Mouse (Mus musculus) embryonic facial prominence, embryonic 15.5 days (tissue): ENCODE data around the gene D030056L22Rik. TPM values are rescaled to one million over a fixed set of nuclear protein-coding genes. Genes with fewer than 3 reads are reported as not detected.
"Not testable (repeated sequence)": the region's sequence is repeated elsewhere in the genome, so short reads cannot be mapped to it uniquely, and the experiment has no call there.

Source experiments
- ATAC-seq: fragments of 200-750 bp; cut with Nextera tagmentation; 2 replicates; pipeline ENCODE4 v1.8.0; 2017; ENCODE audit warnings: low read depth, moderate TSS enrichment; ENCODE audit not compliant: insufficient number of reproducible peaks, low FRiP score, low TSS enrichment
- H3K27ac ChIP-seq: fragments of 300-500 bp; sonication (generic); replicated peaks from 2 replicates; pipeline ENCODE4 v1.5.1; 2015; ENCODE audit warnings: mild to moderate bottlenecking, inconsistent platforms
- H3K27me3 ChIP-seq: fragments of 300-500 bp; sonication (generic); 2 replicates; pipeline ENCODE4 v1.6.1; 2015; ENCODE audit warnings: inconsistent platforms
- H3K36me3 ChIP-seq: fragments of 300-500 bp; sonication (generic); 2 replicates; pipeline ENCODE4 v1.6.1; 2015; ENCODE audit warnings: mild to moderate bottlenecking, inconsistent platforms
- H3K4me1 ChIP-seq: fragments of 300-500 bp; sonication (generic); 2 replicates; pipeline ENCODE4 v1.6.1; 2015; ENCODE audit warnings: inconsistent platforms
- H3K4me2 ChIP-seq: fragments of 300-500 bp; sonication (generic); replicated peaks from 2 replicates; pipeline ENCODE4 v1.6.1; 2015; ENCODE audit warnings: mild to moderate bottlenecking, inconsistent platforms
- H3K4me3 ChIP-seq: fragments of 300-500 bp; sonication (generic); replicated peaks from 2 replicates; pipeline ENCODE4 v1.5.1; 2015; ENCODE audit warnings: mild to moderate bottlenecking, inconsistent platforms
- H3K9ac ChIP-seq: fragments of 300-500 bp; sonication (generic); 2 replicates; pipeline ENCODE4 v1.6.1; 2015; ENCODE audit warnings: inconsistent platforms
- H3K9me3 ChIP-seq: fragments of 300-500 bp; sonication (generic); replicated peaks from 2 replicates; pipeline ENCODE4 v1.6.1; 2016; ENCODE audit warnings: inconsistent platforms
- WGBS: fragments of 180-500 bp; shearing (Covaris S2); methylation state at CpG from one replicate; pipeline ENCODE4 v1.1.7; 2015; 5-methylcytosine and 5-hydroxymethylcytosine counted together
- polyA plus RNA-seq: library from polyadenylated mRNA; unstranded; fragments of >200 nt; fragmentation: Nextera tagmentation; extraction: Ambion mirVana; gene quantifications from 2 replicates; pipeline ENCODE4 v1.2.1, GENCODE M21; 2015

D030056L22Rik gene
- polyA plus RNA-seq, 1 experiment from 2014 or later: 26.3 TPM

DNA sequence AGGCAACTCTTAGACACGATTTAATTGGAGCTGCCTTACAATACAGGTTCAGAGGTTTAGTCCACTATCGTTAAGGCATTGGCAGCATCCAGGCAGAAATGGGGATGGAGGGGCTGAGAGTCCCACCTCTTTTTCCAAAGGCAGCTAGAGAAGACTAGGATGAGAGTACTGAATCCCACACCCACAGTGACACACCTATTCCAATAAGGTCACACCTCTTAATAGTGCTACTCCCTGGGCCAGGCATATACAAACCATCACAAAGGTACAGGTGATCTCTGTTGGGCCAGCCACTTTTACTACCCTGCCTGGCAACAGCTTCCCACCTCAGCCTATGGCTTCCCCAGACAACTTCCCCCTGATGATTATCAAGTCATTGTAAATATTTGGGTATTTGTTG is 20.2 kb upstream of the D030056L22Rik start:
- no peak for ATAC-seq
- no peaks in the 10 kb centered on the region for H3K9me3 ChIP-seq
- no peaks in the 10 kb centered on the region for H3K4me1 ChIP-seq
- 90% methylated on average over 2 of the region's 2 CpGs for WGBS
- no peak overlapping the region for H3K4me3 ChIP-seq
- H3K27ac ChIP-seq: no peak overlapping the region
- H3K4me2 ChIP-seq: no peak overlapping the region
- H3K27me3 ChIP-seq: no peaks in the 10 kb centered on the region
- no peak overlapping the region for H3K9ac ChIP-seq
- H3K36me3 ChIP-seq: peaks cover 20% of the 10 kb centered on the region; the same call in 1 of the 2 replicates

DNA sequence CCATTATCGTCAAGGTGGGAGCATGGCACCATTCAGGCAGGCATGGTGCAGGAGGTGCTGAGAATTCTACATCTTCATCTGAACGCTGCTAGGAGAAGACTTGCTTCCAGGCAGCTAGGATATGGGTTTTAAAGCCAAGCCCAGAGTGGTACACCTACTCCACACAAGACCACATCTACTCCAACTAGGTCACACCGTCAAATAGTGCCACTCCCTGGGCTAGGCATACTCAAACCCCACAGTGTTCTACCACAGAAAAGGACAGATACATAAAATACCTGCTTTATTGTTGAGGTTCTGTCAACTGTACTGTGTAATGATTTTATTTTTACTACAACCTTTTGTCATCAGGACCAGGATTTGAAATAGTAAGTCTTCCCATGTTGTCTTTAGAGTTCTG is 17.9 kb upstream of the D030056L22Rik start:
- H3K9ac ChIP-seq: no peak overlapping the region
- ATAC-seq: no peak
- no peaks in the 10 kb centered on the region for H3K27me3 ChIP-seq
- no peak overlapping the region for H3K27ac ChIP-seq
- H3K9me3 ChIP-seq: no peaks in the 10 kb centered on the region
- no peaks in the 10 kb centered on the region for H3K4me1 ChIP-seq
- no peak overlapping the region for H3K4me3 ChIP-seq
- 96% methylated on average over 3 of the region's 3 CpGs for WGBS
- no peak overlapping the region for H3K4me2 ChIP-seq
- H3K36me3 ChIP-seq: peaks cover 24% of the 10 kb centered on the region; the same call in 1 of the 2 replicates

DNA sequence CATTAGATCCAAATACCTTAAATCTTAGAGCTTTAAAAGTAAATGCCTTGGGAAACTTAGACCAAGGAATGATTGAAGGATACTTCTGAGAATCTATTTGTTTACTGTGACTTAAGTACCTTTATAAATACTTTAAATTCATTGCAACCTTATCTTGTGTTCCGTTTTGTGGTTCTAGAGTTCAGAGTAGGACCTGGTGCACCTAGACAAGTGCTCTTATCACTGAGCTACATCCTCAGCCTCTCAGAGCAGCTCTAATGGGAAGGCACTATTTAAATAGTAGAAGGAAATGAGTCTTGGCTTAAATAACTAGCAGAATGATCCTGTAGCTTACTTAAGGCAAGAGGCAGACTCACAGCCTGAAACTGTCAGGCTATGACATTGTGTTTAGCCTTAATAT is 17.4 kb upstream of the D030056L22Rik start:
- no peak for ATAC-seq
- Histone ChIP-seq H3K4me1 (no peaks in the 10 kb centered on the region), H3K27me3 (no peaks in the 10 kb centered on the region), H3K4me3 (no peak overlapping the region), H3K9ac (no peak overlapping the region), H3K9me3 (no peaks in the 10 kb centered on the region), H3K36me3 (peaks cover 24% of the 10 kb centered on the region; the same call in 1 of the 2 replicates), H3K27ac (no peak overlapping the region), H3K4me2 (no peak overlapping the region)
- WGBS: 80% methylated on average over 1 of the region's 1 CpGs

DNA sequence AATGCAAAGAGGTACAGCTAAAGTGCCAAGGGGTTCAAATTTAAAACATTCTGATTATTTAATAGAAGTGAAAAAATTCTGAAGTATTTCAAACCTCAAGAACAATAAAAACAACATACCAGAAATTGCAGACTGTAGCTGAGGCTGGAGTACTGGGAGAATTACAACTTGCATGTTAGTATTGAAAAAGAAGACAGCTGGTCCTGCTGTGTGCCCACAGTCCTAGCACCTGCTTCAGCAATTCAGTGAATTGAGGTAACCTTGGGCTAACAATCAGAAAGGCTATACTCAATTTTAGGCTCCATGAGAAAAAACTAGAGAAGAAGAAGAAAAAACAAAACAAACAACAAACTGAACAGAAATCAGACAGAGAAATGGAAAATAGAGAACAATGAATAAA is 4.9 kb upstream of the D030056L22Rik start:
- H3K36me3 ChIP-seq: no peaks in the 10 kb centered on the region
- no peaks in the 10 kb centered on the region for H3K4me1 ChIP-seq
- no peak overlapping the region for H3K9ac ChIP-seq
- ATAC-seq: no peak
- no peak overlapping the region for H3K4me2 ChIP-seq
- no peak overlapping the region for H3K27ac ChIP-seq
- H3K9me3 ChIP-seq: no peaks in the 10 kb centered on the region
- H3K4me3 ChIP-seq: no peak overlapping the region
- no peaks in the 10 kb centered on the region for H3K27me3 ChIP-seq

DNA sequence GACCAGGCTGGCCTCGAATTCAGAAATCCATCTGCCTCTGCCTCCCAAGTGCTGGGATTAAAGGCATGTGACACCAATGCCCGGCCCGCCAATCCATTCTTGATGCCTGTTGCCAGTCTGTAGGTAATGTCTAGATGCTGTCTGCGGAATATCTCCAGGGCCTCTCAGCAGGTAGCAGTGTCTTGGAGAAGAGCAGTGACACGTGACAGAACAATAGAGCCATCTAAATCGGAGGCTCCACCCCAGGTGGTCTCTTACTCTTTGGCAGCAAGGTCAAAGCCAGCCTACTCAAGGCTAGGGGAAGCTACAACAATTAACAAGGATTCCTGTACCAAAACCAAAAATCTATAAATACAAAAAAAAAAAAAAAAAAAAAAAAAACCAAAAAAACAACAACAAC is 2.1 kb upstream of the D030056L22Rik start:
- no peaks in the 10 kb centered on the region for H3K9me3 ChIP-seq
- no peak overlapping the region for H3K4me3 ChIP-seq
- H3K4me2 ChIP-seq: no peak overlapping the region
- no peak overlapping the region for H3K27ac ChIP-seq
- no peaks in the 10 kb centered on the region for H3K27me3 ChIP-seq
- 76% methylated on average over 6 of the region's 6 CpGs for WGBS
- peaks cover 22% of the 10 kb centered on the region for H3K4me1 ChIP-seq
- no peak overlapping the region for H3K9ac ChIP-seq
- no peaks in the 10 kb centered on the region for H3K36me3 ChIP-seq
- ATAC-seq: no peak

DNA sequence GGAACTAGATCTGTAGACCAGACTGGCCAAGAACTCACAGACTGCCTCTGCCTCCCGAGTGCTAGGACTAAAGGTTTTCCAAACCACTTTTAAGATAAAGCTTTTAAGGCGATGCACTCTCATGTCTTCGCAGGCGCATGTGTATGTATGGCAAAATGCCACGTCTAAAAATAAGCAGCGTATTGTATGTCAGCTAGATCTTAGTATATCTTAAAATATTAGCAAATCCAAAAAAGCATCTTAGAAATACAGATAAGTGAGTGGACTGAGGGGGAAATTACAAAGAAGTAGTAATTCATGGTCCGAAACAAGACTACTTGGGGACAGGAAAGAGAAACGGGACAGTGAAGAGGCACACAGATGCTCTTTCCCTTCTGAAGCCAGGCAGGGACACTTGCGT is 1.4 kb upstream of the D030056L22Rik start:
- H3K4me2 ChIP-seq: no peak overlapping the region
- H3K9me3 ChIP-seq: no peaks in the 10 kb centered on the region
- H3K4me3 ChIP-seq: no peak overlapping the region
- WGBS: 78% methylated on average over 9 of the region's 9 CpGs
- peaks cover 25% of the 10 kb centered on the region for H3K4me1 ChIP-seq
- no peaks in the 10 kb centered on the region for H3K27me3 ChIP-seq
- no peak overlapping the region for H3K27ac ChIP-seq
- ATAC-seq: no peak
- H3K36me3 ChIP-seq: no peaks in the 10 kb centered on the region
- H3K9ac ChIP-seq: no peak overlapping the region

DNA sequence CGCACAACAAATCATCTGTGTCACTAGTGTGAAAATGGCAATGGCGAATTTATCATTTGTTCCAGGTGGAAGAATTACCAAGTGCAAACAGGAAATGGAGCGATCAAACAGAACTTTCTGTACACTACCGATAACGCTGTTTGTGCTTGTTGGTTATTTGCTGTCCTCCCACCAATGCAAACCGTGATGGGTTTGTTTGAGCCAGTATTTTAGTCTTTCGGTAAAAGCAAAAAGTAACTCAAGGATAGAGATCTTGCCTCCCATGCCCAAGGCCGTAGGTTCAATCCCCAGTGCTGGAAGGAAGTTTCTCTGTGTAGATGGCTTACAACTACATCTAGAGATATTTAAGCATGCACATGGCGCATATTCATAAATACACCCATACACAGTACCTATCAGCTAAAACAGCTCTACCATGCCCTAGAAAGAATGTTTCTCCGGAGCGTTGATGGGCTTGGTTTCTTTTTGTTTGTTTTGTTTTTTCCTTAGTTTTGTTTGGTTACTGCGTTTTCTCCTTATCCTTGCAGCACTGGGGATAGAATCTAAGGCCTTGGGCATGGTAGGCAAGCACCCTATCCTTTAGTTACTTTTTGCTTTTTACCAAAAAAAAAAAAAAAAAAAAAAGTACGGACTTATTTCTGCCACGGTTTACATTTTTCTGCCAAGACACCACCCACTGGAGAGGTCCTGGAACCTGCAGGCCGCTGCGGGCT is 684 bp upstream of the D030056L22Rik start:
- 55% methylated on average over 16 of the region's 16 CpGs for WGBS
- Histone ChIP-seq H3K9ac (peak overlapping the region; percentile 81), H3K9me3 (no peaks in the 10 kb centered on the region)

DNA sequence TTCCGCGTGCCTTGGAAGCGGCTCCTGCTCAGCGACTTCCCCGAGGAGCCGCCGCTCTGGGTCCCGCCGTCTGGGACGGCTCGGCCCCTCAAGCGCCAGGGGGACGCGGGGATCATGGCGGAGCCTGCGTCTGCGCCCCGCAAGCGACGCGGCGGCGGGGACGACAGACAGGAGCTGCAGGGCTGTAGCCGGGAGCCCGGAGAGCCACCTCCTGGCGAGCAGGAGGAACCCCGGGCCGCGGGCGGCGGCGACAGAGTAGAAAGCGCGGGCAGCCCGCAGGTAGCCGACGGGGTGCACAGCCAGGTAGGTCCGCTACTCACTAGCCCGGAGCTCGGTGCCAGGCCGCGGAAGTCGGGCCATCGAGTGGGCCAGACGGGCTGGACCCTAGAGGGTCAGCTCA is 364 bp downstream of the D030056L22Rik start:
- ATAC-seq: peak; percentile 49; the same call in 1 of the 2 replicates
- peak overlapping the region; percentile 81 for H3K9ac ChIP-seq
- not testable (repeated sequence) for H3K9me3 ChIP-seq, H3K36me3 ChIP-seq, H3K27me3 ChIP-seq
- H3K27ac ChIP-seq: peak overlapping the region; percentile 98
- peak overlapping the region; percentile 87 for H3K4me2 ChIP-seq
- peak overlapping the region; percentile 87 for H3K4me3 ChIP-seq
- WGBS: under 1% methylated on average over 41 of the region's 46 CpGs
- peaks cover 25% of the 10 kb centered on the region for H3K4me1 ChIP-seq

More for the DNA sequence above, 684 bp upstream of the D030056L22Rik start:
- Histone ChIP-seq H3K27ac (peak overlapping the region; percentile 98), H3K4me1 (peaks cover 25% of the 10 kb centered on the region), H3K27me3 (no peaks in the 10 kb centered on the region), H3K4me2 (peak overlapping the region; percentile 87), H3K36me3 (no peaks in the 10 kb centered on the region), H3K4me3 (peak overlapping the region; percentile 87)
- no peak for ATAC-seq

DNA sequence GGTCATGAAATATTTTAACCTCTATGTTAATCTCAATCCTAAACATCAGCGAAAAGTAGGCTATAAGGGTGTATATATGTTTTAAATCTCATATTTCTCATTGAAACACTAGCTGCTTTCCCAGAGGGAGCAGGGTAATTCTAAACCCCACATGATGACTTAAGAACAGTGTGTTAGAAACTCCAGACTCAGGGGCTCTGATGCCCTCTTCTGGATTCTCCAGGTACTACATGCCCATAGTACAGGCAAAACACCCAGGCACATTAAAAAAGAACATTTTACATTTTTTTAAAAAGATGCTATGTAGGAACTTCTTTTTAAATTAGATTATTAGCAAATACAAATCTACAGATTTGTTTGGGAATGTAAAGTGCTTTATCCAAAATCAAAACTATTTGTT is 3.4 kb downstream of the D030056L22Rik start:
- Histone ChIP-seq H3K9ac (no peak overlapping the region), H3K4me2 (no peak overlapping the region)
- 13% methylated on average over 1 of the region's 1 CpGs for WGBS

DNA sequence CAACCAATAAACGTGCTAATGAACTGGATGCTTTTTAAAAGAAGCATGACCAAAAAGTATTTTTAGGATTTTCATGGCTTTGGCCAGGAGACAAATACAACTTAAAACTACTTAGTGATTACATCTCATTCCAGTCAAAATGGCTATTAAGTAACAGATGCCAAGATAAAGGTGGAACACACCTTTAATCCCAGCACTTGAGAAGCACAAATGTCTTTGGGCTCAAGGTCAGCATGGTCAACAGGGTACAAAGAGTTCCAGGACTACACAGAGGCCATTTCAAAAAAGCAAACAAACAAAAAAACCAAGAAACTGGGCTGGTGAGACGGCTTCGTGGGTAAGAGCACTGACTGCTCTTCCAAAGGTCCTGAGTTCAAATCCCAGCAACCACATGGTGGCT is 7.3 kb downstream of the D030056L22Rik start:
- no peak for ATAC-seq
- no peak overlapping the region for H3K4me2 ChIP-seq
- H3K27me3 ChIP-seq: no peaks in the 10 kb centered on the region
- H3K9ac ChIP-seq: no peak overlapping the region
- H3K4me1 ChIP-seq: peaks cover 8% of the 10 kb centered on the region
- H3K36me3 ChIP-seq: peaks cover 11% of the 10 kb centered on the region
- no peak overlapping the region for H3K4me3 ChIP-seq
- no peaks in the 10 kb centered on the region for H3K9me3 ChIP-seq
- no peak overlapping the region for H3K27ac ChIP-seq
- 79% methylated on average over 3 of the region's 3 CpGs for WGBS

More for the DNA sequence above, 3.4 kb downstream of the D030056L22Rik start:
- peaks cover 11% of the 10 kb centered on the region for H3K36me3 ChIP-seq
- no peak for ATAC-seq
- H3K27ac ChIP-seq: no peak overlapping the region
- no peak overlapping the region for H3K4me3 ChIP-seq
- H3K4me1 ChIP-seq: peaks cover 25% of the 10 kb centered on the region
- no peaks in the 10 kb centered on the region for H3K27me3 ChIP-seq
- no peaks in the 10 kb centered on the region for H3K9me3 ChIP-seq

DNA sequence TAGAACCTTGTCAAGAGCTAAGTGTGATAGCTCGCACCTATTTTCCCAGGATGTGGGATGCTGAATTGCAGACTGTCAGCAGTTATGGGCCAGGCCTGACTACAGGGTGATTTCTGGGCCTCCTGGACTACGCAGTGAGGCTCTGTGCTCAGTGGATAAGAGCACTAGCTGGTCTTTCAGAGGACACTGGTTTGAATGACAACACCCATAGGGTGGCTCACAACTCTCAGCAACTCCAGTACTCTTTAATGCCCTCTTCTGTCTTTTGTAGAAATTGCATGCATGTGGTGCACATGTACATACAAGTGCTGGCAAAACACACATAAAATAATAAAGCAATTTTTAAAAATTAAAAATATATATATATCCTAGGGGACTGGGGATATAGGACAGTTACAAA is 12.2 kb downstream of the D030056L22Rik start:
- no peaks in the 10 kb centered on the region for H3K4me1 ChIP-seq
- H3K9ac ChIP-seq: no peak overlapping the region
- H3K27me3 ChIP-seq: no peaks in the 10 kb centered on the region
- 87% methylated on average over 2 of the region's 2 CpGs for WGBS
- no peaks in the 10 kb centered on the region for H3K36me3 ChIP-seq
- no peak overlapping the region for H3K4me2 ChIP-seq
- no peak for ATAC-seq
- no peaks in the 10 kb centered on the region for H3K9me3 ChIP-seq
- H3K27ac ChIP-seq: no peak overlapping the region
- no peak overlapping the region for H3K4me3 ChIP-seq

DNA sequence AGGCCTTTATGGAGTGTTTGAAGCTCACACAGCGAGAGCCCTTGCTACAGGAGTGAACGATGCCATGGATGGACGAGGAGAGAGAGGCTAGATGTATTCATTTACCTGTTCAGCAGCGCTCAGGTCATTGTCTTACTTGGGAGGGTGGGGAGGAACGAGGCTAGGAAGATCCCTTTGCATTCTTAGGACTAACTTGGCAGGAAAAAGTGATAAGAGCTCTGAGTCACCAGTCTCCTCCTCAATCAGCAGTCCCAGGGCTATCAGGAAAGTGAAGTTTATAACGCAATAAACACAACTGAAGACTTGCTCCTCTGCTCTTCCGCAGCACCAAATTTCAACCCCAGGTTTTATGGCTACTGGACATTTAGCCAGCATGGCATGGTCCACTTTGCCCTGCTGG is 17.3 kb downstream of the D030056L22Rik start:
- H3K36me3 ChIP-seq: no peaks in the 10 kb centered on the region
- no peak overlapping the region for H3K4me2 ChIP-seq
- no peak overlapping the region for H3K27ac ChIP-seq
- no peak overlapping the region for H3K4me3 ChIP-seq
- H3K27me3 ChIP-seq: no peaks in the 10 kb centered on the region
- H3K4me1 ChIP-seq: no peaks in the 10 kb centered on the region
- 77% methylated on average over 7 of the region's 7 CpGs for WGBS
- H3K9me3 ChIP-seq: no peaks in the 10 kb centered on the region
- no peak for ATAC-seq
- H3K9ac ChIP-seq: no peak overlapping the region
